Mouse (Mus musculus) bone marrow macrophage, adult 2 months (primary cell): ENCODE results near the gene Ppp1r16b. TPM values are rescaled to one million over a fixed set of nuclear protein-coding genes. Genes with fewer than 3 reads are reported as not detected.

Experiments
- H3K27ac ChIP-seq: 2 replicates; pipeline ENCODE4 v1.5.1; 2012; ENCODE audit warnings: low read depth, low read length; ENCODE audit not compliant: insufficient read depth
- H3K4me1 ChIP-seq: 2 replicates; pipeline ENCODE4 v1.6.1; 2012; ENCODE audit warnings: low read length; ENCODE audit not compliant: control insufficient read depth, insufficient read depth
- H3K4me3 ChIP-seq: 2 replicates; pipeline ENCODE4 v1.5.1; 2012; ENCODE audit warnings: mild to moderate bottlenecking, low read length, moderate library complexity; ENCODE audit not compliant: insufficient read depth
- CTCF ChIP-seq: IDR thresholded peaks from 2 replicates; pipeline ENCODE4 v1.5.1; 2012; ENCODE audit warnings: low read depth, mild to moderate bottlenecking, low read length, moderate library complexity
- POLR2A ChIP-seq: IDR thresholded peaks from 2 replicates; pipeline ENCODE4 v1.6.1; 2012; ENCODE audit warnings: mild to moderate bottlenecking, low read depth, low read length, borderline replicate concordance
- polyA plus RNA-seq: library from polyadenylated mRNA; stranded (reverse); fragments of >200 nt; gene quantifications from 2 replicates; pipeline ENCODE4 v1.2.4, GENCODE M21; 2012; ENCODE audit not compliant: missing spikeins, insufficient read depth, insufficient read length

Gene Ppp1r16b
- polyA plus RNA-seq, 1 experiment, result not detected

DNA sequence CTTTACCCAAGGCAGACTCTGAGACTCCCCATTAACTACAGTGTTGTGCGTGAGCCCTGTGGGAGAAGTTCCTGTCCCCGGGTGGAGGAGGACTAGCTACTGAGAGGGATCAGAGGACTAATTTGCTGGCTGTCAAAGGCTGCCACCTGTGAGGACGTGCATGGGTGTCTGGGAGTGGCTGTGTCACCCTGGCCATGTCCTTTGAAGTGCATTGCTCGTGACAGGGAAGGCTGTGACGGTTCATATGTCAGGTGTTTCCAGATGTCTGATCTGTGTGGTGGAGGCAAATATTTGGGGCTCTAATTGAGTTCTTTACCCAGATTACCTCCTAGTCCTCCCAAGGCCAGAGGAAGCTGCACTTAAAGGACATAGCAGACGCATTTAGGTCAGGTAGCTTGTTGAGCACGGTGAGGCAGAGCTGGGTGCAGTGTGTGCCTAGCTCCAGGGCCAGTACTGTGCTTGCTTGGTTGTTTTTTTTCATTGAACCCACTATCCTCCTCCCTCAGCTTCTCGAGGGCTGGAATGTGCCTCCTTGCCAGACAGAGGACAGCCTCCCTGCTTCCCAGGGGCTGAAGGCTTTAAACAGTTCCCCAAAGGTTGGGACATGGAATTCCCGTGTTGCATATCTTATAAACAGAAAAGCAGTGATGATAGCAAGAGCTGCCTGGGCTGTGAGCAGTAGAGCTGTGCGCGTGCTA, 106.0 kb downstream of the Ppp1r16b start:
- peaks cover 31% of the 10 kb centered on the region for H3K4me1 ChIP-seq
- H3K4me3 ChIP-seq, result no peak overlapping the region
- no peak for TF ChIP-seq POLR2A
- no peak for TF ChIP-seq CTCF
- no peak overlapping the region for H3K27ac ChIP-seq

DNA sequence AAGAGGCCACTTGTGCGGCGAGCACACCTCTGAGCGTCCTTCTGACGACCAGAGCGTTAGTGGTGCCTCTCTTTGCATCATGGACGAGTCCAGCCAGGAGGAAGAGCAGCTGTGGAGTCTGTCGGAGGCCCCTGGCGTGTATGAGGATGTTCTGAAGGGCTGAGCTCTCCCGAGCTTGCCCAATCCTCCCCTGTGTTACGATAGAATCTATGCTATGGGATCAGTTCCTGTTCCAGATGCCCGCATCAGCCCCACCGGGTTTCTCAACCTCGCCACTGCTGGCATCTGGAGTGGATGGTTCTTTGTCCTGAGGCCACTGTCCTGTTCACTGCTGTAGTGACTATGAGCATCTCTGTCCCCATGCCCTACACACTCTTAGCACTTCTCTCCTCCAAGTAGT, 107.6 kb downstream of the Ppp1r16b start:
- peaks cover 31% of the 10 kb centered on the region for H3K4me1 ChIP-seq
- TF ChIP-seq POLR2A (no peak), CTCF (no peak)
- H3K4me3 ChIP-seq, result no peak overlapping the region
- H3K27ac ChIP-seq, result no peak overlapping the region

DNA sequence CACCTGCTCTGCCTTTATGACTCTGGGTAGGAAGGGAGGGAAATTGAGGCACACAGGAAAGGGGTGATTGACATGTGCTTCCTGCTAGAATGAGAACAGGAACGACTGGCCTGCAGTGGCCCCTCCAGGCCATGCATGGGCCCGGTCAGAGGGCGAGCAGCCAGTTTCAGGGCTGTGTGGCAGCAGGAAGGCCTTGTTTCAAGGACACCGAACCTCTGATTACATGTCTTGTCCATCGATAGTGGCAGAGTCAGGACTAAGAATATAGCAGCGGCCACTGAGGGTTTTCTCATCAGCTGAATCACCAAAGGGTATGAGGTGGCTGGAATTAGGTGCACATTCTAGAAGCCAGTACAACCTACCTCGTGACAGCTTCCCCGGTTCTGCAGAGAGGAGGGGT, 109.7 kb downstream of the Ppp1r16b start:
- H3K4me3 ChIP-seq, result no peak overlapping the region
- H3K27ac ChIP-seq, result no peak overlapping the region
- peaks cover 19% of the 10 kb centered on the region for H3K4me1 ChIP-seq
- no peak for TF ChIP-seq CTCF
- TF ChIP-seq POLR2A, result no peak

DNA sequence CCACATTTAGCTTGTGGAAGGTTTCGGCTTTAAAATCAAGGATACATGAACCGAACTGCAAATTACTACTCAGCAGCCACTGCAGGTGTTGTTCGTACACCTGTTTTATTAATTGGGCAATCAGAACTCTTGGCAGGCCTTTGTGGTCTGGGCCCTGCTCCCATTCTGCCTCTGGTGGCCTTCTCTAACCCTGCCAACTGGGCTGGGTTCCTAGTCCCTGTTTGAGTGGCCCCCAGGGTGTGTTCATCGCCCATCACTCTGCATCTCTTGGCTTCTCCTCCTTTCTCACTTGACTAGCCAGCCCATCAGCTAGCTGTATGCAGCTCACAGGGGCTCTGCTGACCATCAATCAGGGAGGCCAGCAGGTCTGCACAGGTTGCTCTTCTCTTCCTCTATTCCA, 111.5 kb downstream of the Ppp1r16b start:
- no peak overlapping the region for H3K4me3 ChIP-seq
- TF ChIP-seq POLR2A, result no peak
- TF ChIP-seq CTCF, result no peak
- no peak overlapping the region for H3K27ac ChIP-seq
- H3K4me1 ChIP-seq, result peaks cover 15% of the 10 kb centered on the region

DNA sequence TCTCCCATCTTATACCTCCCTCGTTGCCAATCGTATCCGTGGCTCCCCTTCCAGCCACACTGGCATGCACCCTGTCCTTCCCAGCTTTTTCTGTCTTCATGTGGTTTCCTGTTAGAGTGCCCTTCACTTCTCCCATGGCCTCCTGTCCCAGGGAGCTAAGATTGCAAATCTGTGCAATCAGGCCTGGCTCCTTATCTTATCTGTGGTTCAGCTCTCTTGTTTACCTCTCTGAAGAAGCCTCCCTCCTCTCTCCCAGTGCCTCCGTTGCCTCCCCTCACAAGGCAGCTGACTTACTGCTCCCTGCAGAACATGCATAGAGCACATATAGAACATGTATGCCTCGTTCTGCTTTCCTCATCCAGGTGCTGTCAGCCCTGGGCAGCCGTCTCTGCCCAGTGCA, 112.3 kb downstream of the Ppp1r16b start:
- no peak overlapping the region for H3K27ac ChIP-seq
- TF ChIP-seq CTCF, result no peak
- no peak for TF ChIP-seq POLR2A
- peaks cover 11% of the 10 kb centered on the region for H3K4me1 ChIP-seq
- H3K4me3 ChIP-seq, result no peak overlapping the region

DNA sequence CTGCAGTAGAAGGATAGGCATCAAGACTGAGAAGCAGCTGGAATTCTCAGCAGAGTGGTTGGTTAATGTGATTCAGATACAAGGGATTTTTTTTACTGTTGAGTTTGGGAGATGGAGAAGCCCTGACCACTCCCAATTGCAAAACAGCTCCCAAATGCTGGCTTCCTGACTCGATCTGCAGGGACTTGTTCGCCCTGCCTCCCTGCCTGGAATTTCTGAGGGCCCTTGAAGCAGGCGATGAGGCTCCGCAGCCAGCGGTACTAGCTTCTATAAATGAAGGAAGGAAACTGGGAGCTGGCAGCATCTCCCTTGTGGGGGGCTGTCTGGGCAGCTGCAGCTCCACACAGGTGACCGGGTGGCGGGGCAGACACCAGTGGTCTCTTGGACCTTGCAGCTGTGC, 113.2 kb downstream of the Ppp1r16b start:
- peaks cover 4% of the 10 kb centered on the region for H3K4me1 ChIP-seq
- no peak for TF ChIP-seq CTCF
- no peak for TF ChIP-seq POLR2A
- H3K27ac ChIP-seq, result no peak overlapping the region
- H3K4me3 ChIP-seq, result no peak overlapping the region

DNA sequence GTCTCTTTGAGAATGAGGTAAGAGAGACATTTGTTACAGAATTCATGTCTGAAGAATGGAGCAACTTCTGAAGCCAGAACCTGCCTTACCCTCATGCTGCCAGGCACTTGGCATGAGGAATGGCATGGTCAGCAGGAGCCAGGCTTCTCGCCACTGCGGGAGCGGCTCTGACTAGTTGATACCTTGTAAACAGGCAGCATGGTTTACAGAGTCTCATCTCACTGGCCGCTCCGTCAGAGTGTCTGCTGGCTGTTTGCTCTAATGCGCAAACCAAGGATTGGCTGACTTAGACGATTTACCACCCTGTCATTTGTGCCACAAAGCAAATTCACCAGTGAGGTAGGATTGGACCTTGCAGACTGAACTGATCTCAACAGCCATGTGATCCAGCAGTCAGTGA, 115.9 kb downstream of the Ppp1r16b start:
- H3K4me3 ChIP-seq, result no peak overlapping the region
- H3K27ac ChIP-seq, result no peak overlapping the region
- TF ChIP-seq CTCF (no peak), POLR2A (no peak)

DNA sequence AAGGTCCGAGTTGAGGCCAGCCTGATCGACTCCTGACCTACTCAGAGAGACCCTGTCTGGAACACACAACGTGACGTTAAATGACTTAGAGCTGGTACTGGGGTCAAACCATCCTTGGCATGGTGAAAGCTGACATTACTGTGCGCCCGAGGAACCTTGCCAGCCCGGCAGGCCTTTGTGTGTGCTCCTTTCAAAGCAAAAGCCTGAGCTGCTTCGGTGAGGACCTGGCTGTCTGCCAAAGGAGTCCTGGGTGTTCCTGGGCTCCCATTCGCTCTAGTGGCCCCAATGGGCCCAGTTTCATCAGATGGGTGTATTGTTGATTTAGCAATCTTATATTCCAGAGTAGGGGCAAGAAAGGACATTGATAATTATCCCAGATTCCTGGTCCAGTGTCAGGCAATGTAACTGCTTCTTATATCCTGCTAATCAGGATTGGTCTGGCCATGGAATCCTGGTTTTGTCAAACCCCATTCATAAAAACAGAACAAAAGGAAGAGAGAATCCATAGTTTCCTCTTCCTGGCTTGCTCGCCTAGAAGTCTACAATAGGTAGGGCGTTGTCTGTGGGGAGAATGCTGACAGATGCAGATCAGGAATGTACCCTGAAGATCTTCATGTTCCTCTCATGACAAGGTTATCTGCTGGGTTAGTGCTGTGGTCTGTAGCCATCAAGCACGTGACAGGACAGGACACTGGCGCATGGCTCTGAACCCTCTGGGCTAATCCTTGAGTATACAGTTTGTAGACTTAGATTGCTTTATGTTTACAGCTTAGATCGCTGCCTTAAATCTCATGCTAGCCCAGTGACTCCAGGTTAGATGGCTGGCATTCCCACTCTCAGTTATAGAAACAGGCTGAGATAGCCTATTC, 122.0 kb downstream of the Ppp1r16b start:
- Histone ChIP-seq H3K4me3 (no peak overlapping the region), H3K4me1 (no peaks in the 10 kb centered on the region), H3K27ac (no peak overlapping the region)
- TF ChIP-seq POLR2A (no peak), CTCF (no peak)

More for the DNA sequence above, 115.9 kb downstream of the Ppp1r16b start:
- H3K4me1 ChIP-seq, result no peaks in the 10 kb centered on the region

DNA sequence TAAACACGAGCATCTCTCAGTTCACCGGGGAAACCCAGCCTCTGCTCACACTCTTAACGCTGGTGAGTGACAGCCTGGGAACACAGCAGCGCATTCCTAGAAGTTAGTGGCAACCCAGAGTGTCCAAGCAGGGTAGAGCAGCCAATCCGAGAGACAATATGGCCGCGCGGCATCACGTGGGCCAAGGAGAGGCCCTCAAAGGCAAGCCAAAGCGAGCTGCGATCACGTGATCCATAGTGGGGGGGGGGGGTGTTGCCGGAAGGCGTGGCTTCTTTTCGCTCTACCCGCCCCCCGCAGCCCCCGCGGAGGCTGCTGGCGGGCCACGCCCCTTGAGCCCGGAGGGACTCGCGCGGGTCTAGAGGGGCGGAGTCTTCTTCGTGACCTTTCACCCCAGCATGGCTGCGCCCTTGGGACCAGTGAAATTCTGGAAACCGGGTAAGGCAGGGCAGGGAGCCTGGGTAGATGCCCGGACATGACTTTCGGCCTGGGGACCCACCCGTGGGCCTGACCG, 129.4 kb downstream of the Ppp1r16b start, which contains the start of gene Dhx35:
Gene Dhx35 (plus strand): TSS at position 314 of the 511 bp plus-strand sequence.
- no peak for TF ChIP-seq CTCF
- TF ChIP-seq POLR2A, result no peak
- peak within 1 kb of the TSS; percentile 66 for H3K27ac ChIP-seq
- H3K4me1 ChIP-seq, result peaks cover 7% of the 10 kb centered on the region
- H3K4me3 ChIP-seq, result peak within 1 kb of the TSS; percentile 77

DNA sequence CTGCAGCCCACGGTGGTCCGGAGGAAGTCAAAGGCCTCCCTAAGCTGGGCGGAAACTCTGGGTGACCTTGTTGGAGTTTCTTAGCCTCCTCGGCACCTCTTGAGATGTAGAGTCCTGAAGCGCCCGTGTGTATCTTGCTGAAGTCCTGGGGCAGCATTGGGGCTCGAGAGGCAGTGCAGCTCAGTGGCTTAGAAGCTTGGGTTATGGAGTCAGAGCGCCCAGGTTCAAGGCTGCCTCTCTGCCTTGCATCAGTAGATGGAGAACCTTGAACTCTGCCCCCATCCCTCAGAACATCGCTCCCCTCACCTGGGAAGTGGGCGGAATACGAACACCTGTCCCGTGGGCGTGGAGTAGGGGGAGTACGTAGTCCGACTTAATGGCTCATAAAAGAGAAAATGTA, 129.8 kb downstream of the Ppp1r16b start:
- H3K4me1 ChIP-seq, result peaks cover 7% of the 10 kb centered on the region
- TF ChIP-seq CTCF (no peak), POLR2A (no peak)
- peak overlapping the region; percentile 77 for H3K4me3 ChIP-seq
- H3K27ac ChIP-seq, result peak overlapping the region; percentile 36
